Mouse (Mus musculus) spleen, adult 2 months (tissue): ENCODE results near the gene Clpsl2.
"Not testable (repeated sequence)": the region's sequence is repeated elsewhere in the genome, so short reads cannot be mapped to it uniquely, and the experiment has no call there.

Experiments
- CTCF ChIP-seq: fragments of 200-500 bp; IDR thresholded peaks from 2 replicates; pipeline ENCODE4 v1.5.1; 2011; ENCODE audit warnings: mild to moderate bottlenecking, inconsistent platforms; ENCODE audit not compliant: insufficient read depth, insufficient read length, insufficient replicate concordance; ENCODE audit errors: extremely low read depth
- POLR2A ChIP-seq: fragments of 200-500 bp; IDR thresholded peaks from 2 replicates; pipeline ENCODE4 v1.6.1; 2011; ENCODE audit warnings: low read depth, low read length, inconsistent platforms

- TF ChIP-seq CTCF, POLR2A: not testable (repeated sequence)
These were observed 4.8 kb downstream of the Clpsl2 start for GRCm38 (mm10) chr17:28554021-28554420.
